Mouse (Mus musculus): ENCODE measurements around the gene Fam193b.

Gene Fam193b

DNA sequence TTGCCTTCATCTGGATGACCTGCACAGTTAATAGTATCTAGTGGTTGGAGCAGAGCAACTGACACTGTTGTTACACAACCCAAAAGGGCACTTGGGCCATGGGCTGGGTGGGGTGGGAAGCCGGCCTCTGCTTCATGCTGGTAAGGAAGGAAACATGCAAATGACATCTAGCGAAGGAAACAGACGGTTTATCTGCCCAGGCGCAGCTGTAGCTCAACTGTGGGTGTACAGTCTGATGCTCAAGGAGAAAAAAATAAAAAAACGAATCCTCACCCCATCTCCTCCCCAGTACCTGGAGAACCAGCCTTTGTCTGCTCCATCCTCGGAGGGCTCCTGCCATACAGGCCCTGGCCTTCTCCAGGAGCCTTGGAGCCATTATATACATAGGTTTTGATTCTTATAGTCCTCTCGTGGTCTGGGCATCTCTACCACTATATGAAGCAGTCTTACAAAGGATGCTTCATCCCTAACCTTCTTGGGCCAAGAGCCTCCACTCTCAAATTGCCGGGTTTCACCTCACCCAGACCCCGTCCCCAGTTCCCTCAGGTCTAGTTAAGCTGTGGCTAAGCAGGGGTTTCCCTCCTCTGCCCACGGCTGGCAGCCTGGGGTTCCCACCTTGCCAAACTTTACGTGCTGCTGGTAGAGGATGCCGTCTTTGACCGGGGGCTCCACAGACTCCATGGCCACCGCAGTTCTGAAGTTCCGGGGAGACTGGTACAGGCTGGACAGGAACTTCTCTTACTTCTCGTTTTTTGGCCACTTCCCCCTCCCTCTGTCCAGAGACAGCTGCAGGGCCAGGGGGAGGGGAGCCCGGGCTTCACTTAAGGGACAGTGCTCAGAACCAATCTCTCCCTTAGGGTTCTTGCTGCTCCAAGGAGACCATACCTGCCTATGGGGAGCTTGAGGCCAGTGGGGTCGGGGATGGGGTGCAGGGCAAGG, 42.8 kb downstream of the Fam193b start:
- DNase-seq (ENCODE audit: low spot score in 2 of 2): peak; percentile 79 to 80

- peak; percentile 40 to 47 for DNase-seq (ENCODE audit: low spot score in 2 of 2)
Observed at GRCm38 (mm10) chr13:55527212-55527611, 43.7 kb downstream of the Fam193b start.

- DNase-seq (ENCODE audit: low spot score in 2 of 2): no peak
Observed at GRCm38 (mm10) chr13:55525733-55526553, 45.0 kb downstream of the Fam193b start.

DNA sequence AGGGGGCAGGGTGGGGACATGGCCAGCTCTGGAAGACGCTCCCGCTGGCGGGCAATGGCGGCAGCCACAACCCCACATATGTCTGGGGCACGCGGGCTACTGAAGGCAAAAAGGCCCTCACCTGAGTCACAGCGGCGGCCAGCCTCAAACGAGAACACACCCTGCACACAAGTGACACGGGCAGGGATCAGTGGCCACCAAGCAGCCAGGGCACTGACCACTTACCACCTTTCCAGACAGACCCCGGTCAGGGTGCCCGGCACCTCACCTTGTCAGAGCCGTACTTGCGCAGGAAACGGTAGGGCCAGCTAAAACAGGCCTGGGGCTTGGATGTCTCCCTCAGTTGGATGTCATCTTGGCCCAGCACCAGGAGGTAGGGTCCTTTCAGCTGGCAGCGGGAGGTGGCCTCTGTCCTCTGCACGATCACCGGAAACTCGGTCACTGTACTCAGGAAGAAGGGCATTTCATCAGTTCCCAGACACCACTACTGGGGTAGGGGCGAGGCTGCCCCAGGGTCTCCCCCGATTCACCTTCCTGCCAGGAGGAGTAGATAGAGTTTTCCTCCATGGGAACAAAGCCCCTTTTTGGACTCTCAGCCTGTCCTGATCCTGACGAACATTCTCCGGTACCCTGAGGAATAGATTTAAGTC, 46.8 kb downstream of the Fam193b start:
- DNase-seq (ENCODE audit: low spot score in 2 of 2): no peak

- peak in 1 of 2 experiments; percentile 25 for DNase-seq (ENCODE audit: low spot score in 2 of 2)
Observed at GRCm38 (mm10) chr13:55523278-55523677, 47.6 kb downstream of the Fam193b start.

DNA sequence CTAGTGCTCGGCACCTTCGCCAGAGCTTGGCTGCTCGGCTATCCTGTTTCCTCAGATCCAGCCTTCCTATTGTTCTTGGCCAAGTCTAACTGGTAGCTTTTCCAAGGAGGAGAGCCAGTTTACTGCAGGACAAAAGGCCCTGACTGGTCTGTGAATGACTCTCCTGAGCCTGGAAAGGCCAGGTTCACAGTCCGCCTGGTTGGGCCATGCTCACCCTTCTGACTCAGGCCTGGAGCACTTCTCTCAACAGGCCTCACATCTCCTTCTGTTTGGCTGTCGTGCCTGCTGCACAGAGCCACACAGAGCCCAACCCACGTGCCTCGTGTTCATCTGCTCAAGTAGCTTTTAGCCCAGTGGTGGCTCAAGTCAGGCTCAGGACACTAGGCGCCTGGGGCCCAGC, 48.2 kb downstream of the Fam193b start:
- no peak for DNase-seq (ENCODE audit: low spot score in 2 of 2)

GRCm38 (mm10) chr13:55519606-55520005, 51.3 kb downstream of the Fam193b start:
- DNase-seq (ENCODE audit: low spot score in 2 of 2): no peak

GRCm38 (mm10) chr13:55516955-55517354, 54.0 kb downstream of the Fam193b start:
- peak; percentile 71 to 77 for DNase-seq (ENCODE audit: low spot score in 2 of 2)

DNA sequence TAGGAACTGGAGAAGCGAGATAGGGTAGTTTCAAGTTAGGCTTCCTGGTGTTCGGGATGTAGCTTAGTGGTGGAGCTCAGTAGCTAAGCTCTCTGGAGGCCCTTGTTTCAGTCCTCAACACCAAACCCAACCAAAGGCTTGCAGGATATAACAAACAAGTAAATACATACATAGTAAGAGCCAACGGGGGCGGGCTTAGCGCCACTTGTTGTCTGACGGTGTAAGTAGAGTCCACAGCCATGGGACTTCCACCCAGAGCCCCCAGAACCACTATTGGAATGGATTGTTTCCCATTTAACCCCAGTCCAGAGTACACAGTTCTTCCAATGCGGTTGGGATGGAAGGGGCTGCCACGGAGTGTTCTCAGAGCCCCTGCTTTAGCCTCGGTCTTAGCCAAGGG, 57.1 kb downstream of the Fam193b start:
- no peak for DNase-seq (ENCODE audit: low spot score in 2 of 2)

GRCm38 (mm10) chr13:55513111-55513748, 57.7 kb downstream of the Fam193b start, which contains the start of gene Pdlim7:
TSS of gene Pdlim7 (minus strand) at chr13:55513676.
- peak; percentile 76 to 81 for DNase-seq (ENCODE audit: low spot score in 2 of 2)

DNA sequence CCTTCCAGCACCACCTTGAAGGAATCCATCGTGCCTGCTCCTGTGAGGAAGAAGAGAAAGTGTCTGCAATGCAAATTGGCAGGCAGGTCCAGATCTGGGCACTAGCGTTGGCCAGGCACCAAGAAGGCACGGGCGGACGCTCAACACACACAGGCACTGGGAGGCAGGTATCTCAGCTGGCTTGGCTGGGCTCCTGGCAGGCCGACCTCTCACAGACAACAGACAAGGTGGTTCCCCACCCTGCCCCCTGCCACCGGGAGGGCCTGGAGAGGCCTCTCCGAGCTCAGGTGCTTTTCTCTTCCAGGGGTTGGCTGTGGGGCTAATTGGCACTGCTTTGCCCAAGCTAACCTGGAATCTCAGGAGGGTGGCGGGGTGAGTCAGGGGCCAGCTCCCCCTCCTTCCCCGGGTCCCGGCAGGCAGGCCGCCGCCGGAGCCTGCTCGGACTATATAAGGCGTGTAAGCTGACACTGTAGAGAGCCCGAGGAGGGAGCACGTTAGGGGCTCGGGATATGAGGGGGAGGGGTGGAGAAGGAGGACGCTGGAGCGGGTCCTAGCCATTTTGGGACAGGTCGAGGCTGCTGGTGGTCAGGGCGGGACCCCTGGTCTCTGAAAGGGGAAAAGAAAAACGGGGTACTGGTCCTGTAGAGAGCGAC, 58.4 kb downstream of the Fam193b start:
- DNase-seq (ENCODE audit: low spot score in 2 of 2): no peak

- no peak for DNase-seq (ENCODE audit: low spot score in 2 of 2)
Observed at GRCm38 (mm10) chr13:55511492-55511861, 59.4 kb downstream of the Fam193b start.

DNA sequence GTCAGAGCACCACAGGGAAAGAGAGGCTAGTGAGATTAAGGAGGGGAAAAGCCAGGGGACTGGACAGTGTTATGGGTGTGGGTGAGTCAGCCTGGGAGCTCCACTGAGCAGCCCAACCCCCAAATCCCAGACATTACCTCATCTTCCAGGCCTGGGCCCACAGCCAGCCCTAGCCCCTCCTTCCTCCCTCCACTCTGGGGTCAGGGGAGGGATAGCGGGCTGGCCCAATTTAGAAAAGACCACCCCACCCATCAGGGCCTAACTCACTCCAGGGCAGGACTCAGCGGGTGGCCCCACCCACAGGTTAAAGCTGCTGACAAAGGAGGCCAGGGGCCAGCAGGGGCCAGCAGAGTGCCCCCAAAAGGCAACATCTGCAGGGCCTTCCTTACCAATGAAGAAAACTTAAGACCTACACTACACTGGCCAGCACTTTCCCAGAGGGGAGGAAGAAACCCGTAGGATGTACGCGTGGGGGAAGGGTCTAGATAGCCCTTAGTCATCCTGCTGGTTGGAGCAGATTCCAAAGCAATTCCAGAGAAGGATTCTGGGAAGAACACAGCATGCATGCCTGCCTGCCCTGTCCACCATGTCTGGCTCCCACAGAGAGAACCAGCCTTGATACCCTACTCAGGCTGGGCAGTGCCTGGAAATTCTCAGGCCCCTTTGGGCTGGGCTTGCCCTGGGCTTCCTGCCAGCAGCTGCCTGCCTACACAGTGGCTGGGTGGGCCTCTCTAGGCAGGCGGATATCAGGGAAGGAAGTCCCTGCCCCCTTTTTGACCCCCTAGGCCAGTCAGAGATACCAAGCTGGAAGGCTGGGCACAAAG, 60.0 kb downstream of the Fam193b start:
- peak; percentile 34 to 36 for DNase-seq (ENCODE audit: low spot score in 2 of 2)

GRCm38 (mm10) chr13:55510332-55510667, 60.6 kb downstream of the Fam193b start:
- DNase-seq (ENCODE audit: low spot score in 2 of 2): no peak

- no peak for DNase-seq (ENCODE audit: low spot score in 2 of 2)
Observed at GRCm38 (mm10) chr13:55508531-55508930, 62.4 kb downstream of the Fam193b start.

DNA sequence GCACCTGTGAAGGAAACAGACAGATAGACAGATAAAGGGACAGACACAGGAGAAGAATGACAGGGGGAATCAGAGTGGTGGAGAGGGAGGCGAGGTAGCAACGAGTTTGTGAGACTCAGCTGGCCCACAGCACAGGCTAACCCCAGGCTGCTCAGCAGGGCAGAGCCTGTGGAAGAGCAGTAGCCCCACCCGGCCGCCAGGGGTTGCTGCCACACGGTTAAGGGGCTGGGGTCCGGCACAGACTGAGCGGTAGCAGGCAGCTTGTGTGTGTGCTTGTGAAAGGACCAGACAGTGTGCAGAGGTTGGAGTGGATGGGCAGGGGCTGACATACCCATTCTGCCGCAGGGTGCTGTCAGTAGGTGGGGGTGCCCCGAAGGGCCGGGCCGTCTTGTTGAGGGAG, 63.0 kb downstream of the Fam193b start:
- no peak for DNase-seq (ENCODE audit: low spot score in 2 of 2)

DNA sequence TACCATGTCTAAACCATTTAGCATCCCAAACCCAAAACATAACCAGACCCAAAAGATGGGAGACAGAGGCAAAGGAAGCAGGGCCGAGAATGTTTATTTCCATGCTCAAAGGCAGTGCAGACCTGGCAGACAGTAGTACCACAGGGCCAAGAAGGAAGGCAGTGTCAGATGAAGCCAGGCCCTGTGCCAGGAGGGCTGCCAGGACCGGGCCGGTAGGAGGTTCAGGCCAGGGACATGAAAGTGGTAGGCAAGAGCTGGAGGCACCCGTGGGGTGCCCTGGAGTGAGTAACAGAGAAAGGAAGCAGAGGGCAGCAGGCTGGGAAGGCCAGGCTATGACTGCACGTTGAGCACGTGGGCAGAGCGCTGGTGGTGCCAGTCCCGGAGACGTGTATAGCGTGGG, 64.2 kb downstream of the Fam193b start:
- DNase-seq (ENCODE audit: low spot score in 2 of 2): no peak

DNA sequence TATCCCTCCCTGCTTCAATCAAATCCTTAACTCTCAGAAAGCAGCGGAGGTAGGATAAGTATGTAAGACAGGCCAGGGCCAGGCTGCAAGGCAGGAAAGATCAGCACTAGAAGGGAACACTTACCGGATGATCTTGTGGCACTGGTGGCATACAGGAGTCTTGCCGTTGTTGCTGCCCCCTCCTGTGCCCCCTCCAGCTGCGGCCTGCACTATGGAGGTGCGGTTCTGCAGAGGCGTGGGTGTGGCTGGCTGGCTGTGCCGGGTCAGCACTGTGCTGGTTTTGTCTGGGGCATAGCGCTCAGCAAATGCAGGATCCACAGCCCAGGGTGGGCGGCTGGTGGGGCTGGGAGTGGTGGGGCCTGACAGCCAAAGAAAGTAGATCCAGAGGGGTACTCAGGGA, 65.1 kb downstream of the Fam193b start:
- DNase-seq (ENCODE audit: low spot score in 2 of 2): no peak

DNA sequence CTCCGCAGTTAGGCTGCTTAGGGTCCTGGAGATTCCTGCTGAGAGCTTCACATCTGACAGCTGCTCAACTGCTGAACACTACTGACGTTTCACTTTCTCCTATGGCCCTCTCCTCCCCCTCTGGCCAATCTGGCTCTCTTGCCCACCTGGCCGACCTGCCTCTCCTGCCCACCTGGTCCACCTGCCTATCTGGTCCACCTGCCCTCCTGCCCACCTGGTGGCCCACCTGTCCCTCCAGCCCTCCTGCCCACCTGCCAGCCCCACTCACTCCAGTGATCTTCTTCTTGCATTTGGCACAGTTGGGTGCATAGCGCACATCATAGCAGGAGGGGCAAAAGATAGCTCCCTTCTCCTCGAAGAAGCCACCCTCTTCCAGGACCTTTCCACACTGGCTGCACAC, 66.5 kb downstream of the Fam193b start:
- DNase-seq (ENCODE audit: low spot score in 2 of 2): no peak

DNA sequence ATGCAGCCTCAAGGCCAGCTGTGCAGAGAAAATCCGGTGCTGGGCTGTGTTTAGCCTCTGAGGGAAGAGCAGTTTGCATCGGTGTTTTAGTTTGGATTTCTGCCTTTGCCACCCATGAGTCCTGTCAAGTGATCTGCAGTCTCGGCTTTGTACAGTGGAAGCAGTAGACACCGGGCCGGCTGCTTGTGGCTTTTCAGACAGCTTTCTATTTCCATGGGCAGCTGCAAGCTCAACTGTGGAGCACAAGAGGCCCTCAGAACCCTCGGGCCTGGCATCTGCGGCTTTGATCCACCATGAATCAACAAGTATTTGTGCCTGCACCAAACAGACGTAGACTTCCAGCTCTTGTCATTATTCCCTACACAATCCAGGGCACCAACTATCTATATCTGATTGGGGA, 68.5 kb downstream of the Fam193b start:
- DNase-seq (ENCODE audit: low spot score in 2 of 2): no peak
